Mouse (Mus musculus) skeletal muscle tissue, adult 2 months (tissue): ENCODE measurements around the gene Cxcl3.

ENCODE experiments used
- DNase-seq: peaks from one replicate; pipeline ENCODE4 v3.0.0-alpha.2; 2012; ENCODE audit warnings: low read depth, low spot score

Cxcl3 gene

GRCm38 (mm10) chr5:90785659-90786588 is at the start of gene Cxcl3:
Gene Cxcl3, plus strand, starts transcription at chr5:90786103.
- DNase-seq: no peak

- peak; percentile 44 for DNase-seq
These were observed 43.9 kb upstream of the Cxcl3 start for GRCm38 (mm10) chr5:90742029-90742428.

- no peak for DNase-seq
These were observed 32.0 kb upstream of the Cxcl3 start for GRCm38 (mm10) chr5:90753934-90754333.

- peak; percentile 56 for DNase-seq
These were observed 27.8 kb upstream of the Cxcl3 start for GRCm38 (mm10) chr5:90758020-90758605.

- DNase-seq: no peak
These were observed 26.5 kb upstream of the Cxcl3 start, which contains the start of gene Cxcl5 for GRCm38 (mm10) chr5:90759077-90760065. Gene Cxcl5, plus strand, starts transcription at chr5:90759360.

GRCm38 (mm10) chr5:90760303-90760702 is 25.6 kb upstream of the Cxcl3 start:
- DNase-seq: no peak

GRCm38 (mm10) chr5:90760844-90761243 is 25.1 kb upstream of the Cxcl3 start:
- no peak for DNase-seq

GRCm38 (mm10) chr5:90761834-90762233 is 24.1 kb upstream of the Cxcl3 start:
- no peak for DNase-seq

- no peak for DNase-seq
These were observed 21.8 kb upstream of the Cxcl3 start for GRCm38 (mm10) chr5:90763912-90764665.

GRCm38 (mm10) chr5:90765821-90766606 is 19.9 kb upstream of the Cxcl3 start:
- DNase-seq: no peak

- DNase-seq: no peak
These were observed 17.7 kb upstream of the Cxcl3 start, which contains the start of gene Ppbp for GRCm38 (mm10) chr5:90768218-90768617. Gene Ppbp, plus strand, starts transcription at chr5:90768518.

GRCm38 (mm10) chr5:90771369-90771768 is 14.5 kb upstream of the Cxcl3 start:
- peak; percentile 25 for DNase-seq

- DNase-seq: peak; percentile 52
These were observed 13.8 kb upstream of the Cxcl3 start, which contains the start of gene Pf4 for GRCm38 (mm10) chr5:90771880-90772653. Gene Pf4, plus strand, starts transcription at chr5:90772435.

GRCm38 (mm10) chr5:90775562-90775961 is 10.3 kb upstream of the Cxcl3 start:
- DNase-seq: no peak

GRCm38 (mm10) chr5:90777621-90778020 is 8.3 kb upstream of the Cxcl3 start:
- no peak for DNase-seq

- DNase-seq: peak; percentile 48
These were observed 7.0 kb upstream of the Cxcl3 start for GRCm38 (mm10) chr5:90778856-90779255.

GRCm38 (mm10) chr5:90783697-90784096 is 2.2 kb upstream of the Cxcl3 start:
- no peak for DNase-seq

GRCm38 (mm10) chr5:90788114-90788513 is 2.2 kb downstream of the Cxcl3 start:
- DNase-seq: no peak
